Mouse (Mus musculus) stomach, postnatal 0 days (tissue): ENCODE measurements at regions not wholly inside any gene's neighbourhood (a gene's known extent, or its start where the extent isn't known, plus 50 kb on each side); places are given as distances from the start of the nearest gene placed in this dataset.

Experiments
- CTCF ChIP-seq: IDR thresholded peaks from 2 replicates; pipeline ENCODE4 v1.5.1; 2016; ENCODE audit warnings: antibody characterized with exemption, low read depth, mild to moderate bottlenecking, moderate library complexity
- EP300 ChIP-seq: optimal IDR thresholded peaks from 2 replicates; pipeline ENCODE3; 2016; ENCODE audit warnings: antibody characterized with exemption

GRCm38 (mm10) chr4:12501086-12501485 lies 329.3 kb upstream of the Fam92a start:
- TF ChIP-seq CTCF (no peak), EP300 (no peak)
